Mouse (Mus musculus): ENCODE data around the gene Rnf207.

DNA sequence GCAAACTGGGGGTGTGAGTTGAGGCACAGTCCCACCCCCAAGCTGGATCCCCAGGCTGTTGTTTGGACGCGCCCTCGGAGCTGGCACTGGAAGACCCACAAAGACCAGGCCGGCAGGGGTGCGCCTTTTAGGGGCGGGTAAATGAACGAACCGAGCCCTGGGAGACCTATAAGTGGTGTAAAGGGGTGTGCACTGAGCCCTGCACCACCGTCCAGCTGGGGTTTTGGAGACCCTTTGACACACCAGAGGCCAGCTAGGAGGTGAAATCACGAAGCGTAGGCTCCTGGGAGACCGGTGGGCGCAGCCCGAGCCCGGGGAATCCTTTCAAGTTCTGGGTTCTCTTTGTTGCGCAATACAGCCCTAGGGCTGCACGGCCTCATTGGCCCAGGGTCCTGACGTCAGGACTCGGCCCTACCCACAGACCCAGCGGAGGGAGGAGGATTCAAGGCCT lies 44.1 kb downstream of the Rnf207 start:
- TF ChIP-seq CTCF (IDR thresholded peaks at IDR 0.05; ENCODE audit: extremely low read depth, insufficient read length, insufficient replicate concordance, low read depth, low read length) (no peak), POLR2A (IDR thresholded peaks at IDR 0.05; ENCODE audit: low read depth, low read length) (no peak)
